Mouse (Mus musculus) lung, embryonic 14.5 days (tissue): Measurements from ENCODE around the gene 1700123O20Rik. TPM values are rescaled to one million over a fixed set of nuclear protein-coding genes. Genes with fewer than 3 reads are reported as not detected.

Experiments
- ATAC-seq: fragments of 200-750 bp; cut with Nextera tagmentation; 2 replicates; pipeline ENCODE4 v1.8.0; 2017; ENCODE audit warnings: mild to moderate bottlenecking, moderate TSS enrichment, moderate library complexity; ENCODE audit not compliant: insufficient read depth
- DNase-seq: peaks from one replicate; pipeline ENCODE4 v3.0.0-alpha.2; 2015
- H3K27ac ChIP-seq: fragments of 300-500 bp; sonication (generic); 2 replicates; pipeline ENCODE4 v1.5.1; 2014; ENCODE audit warnings: low read depth, mild to moderate bottlenecking, moderate library complexity
- H3K27me3 ChIP-seq: fragments of 300-500 bp; sonication (generic); 2 replicates; pipeline ENCODE4 v1.6.1; 2014; ENCODE audit warnings: low read length, control low read depth; ENCODE audit not compliant: insufficient read depth
- H3K36me3 ChIP-seq: fragments of 300-500 bp; sonication (generic); 2 replicates; pipeline ENCODE4 v1.6.1; 2014; ENCODE audit warnings: control low read depth; ENCODE audit not compliant: insufficient read depth
- H3K4me1 ChIP-seq: fragments of 300-500 bp; sonication (generic); 2 replicates; pipeline ENCODE4 v1.6.1; 2014; ENCODE audit warnings: antibody characterized with exemption, control low read depth; ENCODE audit not compliant: insufficient read depth
- H3K4me2 ChIP-seq: fragments of 300-500 bp; sonication (generic); 2 replicates; pipeline ENCODE4 v1.6.1; 2014; ENCODE audit warnings: mild to moderate bottlenecking
- H3K4me3 ChIP-seq: fragments of 300-500 bp; sonication (generic); 2 replicates; pipeline ENCODE4 v1.5.1; 2014; ENCODE audit warnings: low read depth, low read length
- H3K9ac ChIP-seq: fragments of 300-500 bp; sonication (generic); 2 replicates; pipeline ENCODE4 v1.6.1; 2014
- H3K9me3 ChIP-seq: fragments of 300-500 bp; sonication (generic); 2 replicates; pipeline ENCODE4 v1.6.1; 2016; ENCODE audit warnings: low read depth, low read length, control low read depth
- CTCF ChIP-seq: IDR thresholded peaks from 2 replicates; pipeline ENCODE4 v1.5.1; 2016; ENCODE audit warnings: antibody characterized with exemption, low read depth
- WGBS: fragments of 180-500 bp; shearing (Covaris S2); extraction: QIAGEN DNeasy Blood & Tissue Kit; methylation state at CpG from one replicate; pipeline ENCODE4 v1.1.7; 2014; 5-methylcytosine and 5-hydroxymethylcytosine counted together
- microRNA-seq: library from miRNA; unstranded; fragments of <30 nt; microRNA quantifications from one replicate; pipeline ENCODE4, GENCODE M21; 2016; ENCODE audit warnings: borderline number of aligned reads
- polyA plus RNA-seq: library from polyadenylated mRNA; unstranded; fragments of >200 nt; fragmentation: Nextera tagmentation; extraction: Ambion mirVana; gene quantifications from 2 replicates; pipeline ENCODE4 v1.2.1, GENCODE M21; 2014

1700123O20Rik gene
- polyA plus RNA-seq, 1 experiment from 2014 or later = 83.2 TPM

GRCm38 (mm10) chr14:54735221-54735620 is 49.2 kb downstream of the 1700123O20Rik start:
- WGBS = 57% methylated on average over 4 of the region's 4 CpGs
- no peak overlapping the region for H3K4me3 ChIP-seq

GRCm38 (mm10) chr14:54736555-54737552 is 50.8 kb downstream of the 1700123O20Rik start:
- H3K9me3 ChIP-seq = no peaks in the 10 kb centered on the region
- no peak overlapping the region for H3K9ac ChIP-seq
- H3K27me3 ChIP-seq = no peaks in the 10 kb centered on the region
- no peaks in the 10 kb centered on the region for H3K36me3 ChIP-seq
- H3K4me2 ChIP-seq = no peak overlapping the region
- ATAC-seq (no peak), DNase-seq (no peak)
- H3K4me1 ChIP-seq = no peaks in the 10 kb centered on the region
- H3K27ac ChIP-seq = no peak overlapping the region
- TF ChIP-seq CTCF = no peak
- no peak overlapping the region for H3K4me3 ChIP-seq
- WGBS = 67% methylated on average over 14 of the region's 14 CpGs

More at GRCm38 (mm10) chr14:54735221-54735620, 49.2 kb downstream of the 1700123O20Rik start:
- DNase-seq = no peak
- TF ChIP-seq CTCF = no peak
- ATAC-seq = no peak
- H3K27me3 ChIP-seq = no peaks in the 10 kb centered on the region
- H3K4me2 ChIP-seq = no peak overlapping the region
- H3K9ac ChIP-seq = no peak overlapping the region
- no peaks in the 10 kb centered on the region for H3K4me1 ChIP-seq
- no peaks in the 10 kb centered on the region for H3K9me3 ChIP-seq
- no peak overlapping the region for H3K27ac ChIP-seq
- H3K36me3 ChIP-seq = no peaks in the 10 kb centered on the region

- no peaks in the 10 kb centered on the region for H3K27me3 ChIP-seq
- ATAC-seq (no peak), DNase-seq (no peak)
- H3K9me3 ChIP-seq = no peaks in the 10 kb centered on the region
- no peak overlapping the region for H3K4me3 ChIP-seq
- H3K9ac ChIP-seq = no peak overlapping the region
- 82% methylated on average over 10 of the region's 10 CpGs for WGBS
- H3K27ac ChIP-seq = no peak overlapping the region
- no peak overlapping the region for H3K4me2 ChIP-seq
- no peak for TF ChIP-seq CTCF
- H3K4me1 ChIP-seq = no peaks in the 10 kb centered on the region
- no peaks in the 10 kb centered on the region for H3K36me3 ChIP-seq
These were observed 51.6 kb downstream of the 1700123O20Rik start for GRCm38 (mm10) chr14:54737634-54738033.

Small RNA genes lying within 50 kb of the gene (microRNA-seq; reads per million reads assigned to microRNA genes)
- not detected for gene Mir6948

Other genes with a start within 250 kb of the 1700123O20Rik start
- gene Lrp10, start 222.1 kb upstream of the 1700123O20Rik start, polyA plus RNA-seq = 46.1 and 46.2 TPM in 2 replicates
- 8.1 and 8.3 TPM in 2 replicates for gene Rem2, start 210.1 kb upstream of the 1700123O20Rik start, polyA plus RNA-seq
- 88.2 and 96.5 TPM in 2 replicates for gene Prmt5, start 168.7 kb upstream of the 1700123O20Rik start, polyA plus RNA-seq
- gene Haus4, start 131.6 kb upstream of the 1700123O20Rik start, polyA plus RNA-seq = 53.0 and 60.3 TPM in 2 replicates
- gene Ajuba, start 108.7 kb upstream of the 1700123O20Rik start, polyA plus RNA-seq = 37.8 and 43.6 TPM in 2 replicates
- gene 4931414P19Rik, start 80.2 kb upstream of the 1700123O20Rik start, polyA plus RNA-seq = 8.3 and 9.4 TPM in 2 replicates
- gene Psmb5, start 68.2 kb upstream of the 1700123O20Rik start, polyA plus RNA-seq = 374 and 393 TPM in 2 replicates
- gene Psmb11, start 64.8 kb upstream of the 1700123O20Rik start, polyA plus RNA-seq = not detected in 2 replicates
- gene Gm17606, start 45.3 kb upstream of the 1700123O20Rik start, polyA plus RNA-seq = not detected in 2 replicates
- gene Cdh24, start 44.9 kb upstream of the 1700123O20Rik start, polyA plus RNA-seq = 5.2 and 5.4 TPM in 2 replicates
- gene Acin1, start 715 bp downstream of the 1700123O20Rik start, polyA plus RNA-seq = 120 and 122 TPM in 2 replicates
- 0.12 and 0.15 TPM in 2 replicates for gene Gm29776, start 12.6 kb downstream of the 1700123O20Rik start, polyA plus RNA-seq
- gene Cebpe, start 26.0 kb downstream of the 1700123O20Rik start, polyA plus RNA-seq = not detected in 2 replicates
- gene Slc7a8, start 95.7 kb downstream of the 1700123O20Rik start, polyA plus RNA-seq = 2.7 and 3.0 TPM in 2 replicates
- gene Rnf212b, start 127.9 kb downstream of the 1700123O20Rik start, polyA plus RNA-seq = not detected in 2 replicates
- 10.4 and 13.2 TPM in 2 replicates for gene Homez, start 184.7 kb downstream of the 1700123O20Rik start, polyA plus RNA-seq
- 1.5 and 1.6 TPM in 2 replicates for gene Ppp1r3e, start 191.3 kb downstream of the 1700123O20Rik start, polyA plus RNA-seq
- 3.4 and 3.9 TPM in 2 replicates for gene Bcl2l2, start 197.2 kb downstream of the 1700123O20Rik start, polyA plus RNA-seq
- not detected in 2 replicates for gene Gm20521, start 197.2 kb downstream of the 1700123O20Rik start, polyA plus RNA-seq
- 134 and 139 TPM in 2 replicates for gene Pabpn1, start 206.3 kb downstream of the 1700123O20Rik start, polyA plus RNA-seq
- 27.0 and 29.2 TPM in 2 replicates for gene Slc22a17, start 226.9 kb downstream of the 1700123O20Rik start, polyA plus RNA-seq
- gene Efs, start 239.9 kb downstream of the 1700123O20Rik start, polyA plus RNA-seq = 29.3 and 33.7 TPM in 2 replicates
- not detected in 2 replicates for gene Il25, start 246.5 kb downstream of the 1700123O20Rik start, polyA plus RNA-seq